Mouse (Mus musculus) myocyte (in vitro differentiated cells): Measurements from ENCODE around the gene Zik1.

ENCODE experiments used
- CEBPB ChIP-seq: IDR thresholded peaks from 2 replicates; pipeline ENCODE4 v1.6.1; 2011; ENCODE audit warnings: mild to moderate bottlenecking, moderate library complexity; ENCODE audit not compliant: poor library complexity, insufficient read depth, severe bottlenecking
- E2F4 ChIP-seq: IDR thresholded peaks from one replicate; pipeline ENCODE4 v1.6.1; 2011; ENCODE audit warnings: mild to moderate bottlenecking, control low read depth, moderate library complexity; ENCODE audit not compliant: insufficient read depth
- MAX ChIP-seq: IDR thresholded peaks from one replicate; pipeline ENCODE4 v1.6.1; 2011; ENCODE audit warnings: low read depth, mild to moderate bottlenecking, control low read depth
- MYOD1 ChIP-seq, 3 experiments: IDR thresholded peaks; one replicate each; pipeline ENCODE4 v1.6.1; 2011; ENCODE audit warnings: control low read depth in 2 of 3, low read depth in 2 of 3, mild to moderate bottlenecking in 2 of 3, moderate library complexity in 1 of 3; ENCODE audit not compliant: insufficient read length in 2 of 3, control insufficient read depth in 1 of 3
- MYOG ChIP-seq, 3 experiments: IDR thresholded peaks; one replicate each; pipeline ENCODE4 v1.6.1; 2011; ENCODE audit warnings: control low read depth in 2 of 3, low read depth in 2 of 3, mild to moderate bottlenecking in 2 of 3; ENCODE audit not compliant: insufficient read length in 2 of 3, control insufficient read depth in 1 of 3, insufficient read depth in 1 of 3
- POLR2A ChIP-seq: IDR thresholded peaks from one replicate; pipeline ENCODE4 v1.6.1; 2011; ENCODE audit warnings: low read depth, mild to moderate bottlenecking, control low read depth, moderate library complexity; ENCODE audit not compliant: insufficient read length
- POLR2AphosphoS2 ChIP-seq: IDR thresholded peaks from one replicate; pipeline ENCODE4 v1.6.1; 2011; ENCODE audit warnings: low read depth, control low read depth; ENCODE audit not compliant: insufficient read length
- TCF12 ChIP-seq: IDR thresholded peaks from one replicate; pipeline ENCODE4 v1.6.1; 2011; ENCODE audit warnings: mild to moderate bottlenecking, control low read depth; ENCODE audit not compliant: poor library complexity, insufficient read depth, severe bottlenecking
- TCF3 ChIP-seq: IDR thresholded peaks from one replicate; pipeline ENCODE4 v1.6.1; 2011; ENCODE audit warnings: low read depth, control low read depth; ENCODE audit not compliant: insufficient read length
- USF1 ChIP-seq: IDR thresholded peaks from one replicate; pipeline ENCODE4 v1.6.1; 2011; ENCODE audit warnings: low read depth, mild to moderate bottlenecking, control low read depth, moderate library complexity

DNA sequence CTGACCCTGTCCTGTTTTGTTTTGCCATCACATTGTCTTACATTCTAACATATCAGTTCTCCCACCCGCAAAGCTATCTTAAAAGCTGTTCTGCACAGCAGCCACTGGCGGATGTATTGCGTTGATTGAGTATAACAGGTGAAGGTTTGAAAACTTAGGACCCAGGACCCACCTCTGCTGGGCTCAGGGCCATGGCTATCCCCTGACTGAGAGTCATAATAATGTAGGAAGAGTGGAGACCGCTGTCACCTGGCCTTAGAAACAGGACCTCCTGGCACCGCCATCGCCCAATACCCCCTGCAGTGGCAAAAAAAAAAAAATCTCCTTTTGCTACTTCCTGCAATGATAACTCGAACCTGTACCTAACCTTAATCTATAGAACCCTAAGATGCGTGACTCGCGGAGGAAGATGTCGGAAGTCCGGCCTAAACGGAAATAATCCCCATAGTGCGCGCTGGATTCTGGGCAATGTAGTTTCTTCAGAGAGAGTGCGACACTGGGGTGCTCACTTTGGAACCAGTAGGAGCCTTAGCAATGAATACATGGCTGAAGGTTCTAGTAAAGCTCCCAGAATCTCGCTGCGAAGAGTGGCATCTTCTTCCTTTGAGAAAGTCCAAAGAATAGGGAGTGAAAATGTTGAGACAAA lies 14.5 kb downstream of the Zik1 start:
- TF ChIP-seq E2F4, result no peak
- no peak for TF ChIP-seq POLR2A
- no peak for TF ChIP-seq POLR2AphosphoS2
- no peak for TF ChIP-seq MAX
- TF ChIP-seq CEBPB, result no peak
- no peak for TF ChIP-seq MYOD1 (IDR thresholded peaks at IDR 0.05; ENCODE audit: control insufficient read depth in 1 of 3, insufficient read length in 2 of 3, low read depth in 2 of 3)
- TF ChIP-seq USF1, result no peak
- TF ChIP-seq TCF12, result no peak
- TF ChIP-seq MYOG (IDR thresholded peaks at IDR 0.05; ENCODE audit: control insufficient read depth in 1 of 3, insufficient read depth in 1 of 3, insufficient read length in 2 of 3, low read depth in 2 of 3), result no peak
- no peak for TF ChIP-seq TCF3
